Mouse (Mus musculus) stomach, postnatal 0 days (tissue): ENCODE results near the gene Il1f9.

Source experiments
- CTCF ChIP-seq: IDR thresholded peaks from 2 replicates; pipeline ENCODE4 v1.5.1; 2016; ENCODE audit warnings: antibody characterized with exemption, low read depth, mild to moderate bottlenecking, moderate library complexity
- EP300 ChIP-seq: optimal IDR thresholded peaks from 2 replicates; pipeline ENCODE3; 2016; ENCODE audit warnings: antibody characterized with exemption

GRCm38 (mm10) chr2:24187585-24187984 lies 1.3 kb downstream of the Il1f9 start:
- no peak for TF ChIP-seq CTCF
- TF ChIP-seq EP300: no peak
